Mouse (Mus musculus): ENCODE measurements around the gene Elmo3.

DNA sequence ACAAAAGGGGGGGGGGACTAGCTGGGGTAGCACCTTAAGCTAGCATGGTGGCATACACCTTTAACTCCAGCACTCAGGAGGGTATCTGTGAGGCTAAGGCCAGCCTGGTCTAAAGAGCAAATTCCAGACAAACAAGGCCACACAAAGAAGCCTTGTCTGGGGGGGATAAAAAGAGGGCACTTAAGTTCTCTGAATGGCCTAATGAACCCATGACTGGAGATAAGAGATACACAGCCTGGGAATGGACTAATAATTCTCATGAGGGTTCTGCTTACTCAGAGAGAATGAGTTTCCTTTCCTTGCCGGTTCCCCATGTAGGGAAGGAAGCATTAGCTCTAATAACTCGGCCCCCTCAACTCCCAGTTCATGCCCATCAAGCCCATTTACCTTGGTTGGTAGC lies 27.1 kb downstream of the Elmo3 start:
- TF ChIP-seq CTCF (IDR thresholded peaks at IDR 0.05; ENCODE audit: low read depth) (no peak), EP300 (optimal IDR thresholded peaks at IDR 0.05) (no peak)

All from stomach, postnatal 0 days (tissue).